Comparison of ENCODE assay signal across 8 mouse cellular contexts in the genomic region with DNA sequence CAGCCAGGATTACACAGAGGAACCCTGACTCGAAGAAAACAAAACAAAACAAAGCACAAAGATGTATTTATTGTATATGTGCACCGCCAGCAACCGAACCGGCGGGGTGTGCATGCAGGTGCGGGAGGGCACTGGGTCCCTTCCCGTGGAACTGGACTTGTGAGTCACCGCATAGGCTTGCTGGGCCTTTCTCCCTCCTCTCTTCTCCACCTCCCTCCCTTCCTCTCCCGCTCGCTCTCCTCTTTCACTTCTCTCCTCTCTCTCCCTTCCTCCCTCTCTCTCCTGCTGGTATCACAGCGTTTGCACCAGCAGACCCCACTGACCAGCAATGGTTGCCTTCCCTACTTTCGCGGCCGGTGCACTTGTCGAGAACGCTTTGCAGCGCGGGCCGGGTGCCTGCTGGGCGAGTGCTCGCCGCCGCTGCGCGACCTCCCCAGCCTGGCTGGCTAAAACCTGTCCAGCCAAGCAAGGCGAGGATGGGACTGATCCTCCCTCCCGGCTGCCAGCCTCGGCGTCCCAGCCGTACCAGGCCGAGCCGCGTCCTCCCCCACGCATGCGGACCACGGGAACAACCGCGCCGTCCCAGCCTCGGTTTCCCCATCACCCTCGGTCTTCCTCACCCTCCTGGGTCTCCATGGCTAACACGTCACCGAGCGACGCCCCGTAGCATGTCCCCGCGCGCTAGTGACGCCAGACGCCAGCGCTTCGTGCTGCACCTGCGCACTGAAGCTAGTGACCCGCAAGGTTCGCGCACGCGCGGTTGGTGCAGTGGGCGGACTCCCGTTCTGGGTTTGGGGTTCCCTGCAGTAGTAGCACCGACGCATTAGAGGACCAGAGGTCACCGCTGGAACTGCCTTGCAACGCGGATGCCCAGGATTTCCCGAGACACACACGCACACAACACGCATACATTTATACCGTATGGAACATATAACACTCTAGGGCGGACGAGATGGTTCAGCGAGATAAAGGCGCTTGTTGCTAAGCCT. TPM values are rescaled to one million over a fixed set of nuclear protein-coding genes. Genes with fewer than 3 reads are reported as not detected.
DNase-seq lines count a peak whose midpoint lies in the region; ATAC-seq and TF ChIP-seq lines count a peak whose summit lies in the region.

A gene (minus strand): TSS at position 725 of the 989 bp plus-strand sequence.

- H3K9ac ChIP-seq in lung, postnatal 0 days (replicated peaks; ENCODE audit: low read depth) = peak within 1 kb of the TSS; percentile 72

- H3K27ac ChIP-seq in hindbrain, embryonic 10.5 days = peak within 1 kb of the TSS; percentile 92
- peak within 1 kb of the TSS; percentile 86 for H3K27ac ChIP-seq in lung, postnatal 0 days (ENCODE audit: low read length)

- peak within 1 kb of the TSS; percentile 80 for H3K4me3 ChIP-seq in hindbrain, embryonic 10.5 days
- peak within 1 kb of the TSS; percentile 84 for H3K4me3 ChIP-seq in lung, postnatal 0 days (ENCODE audit: low read depth, low read length)

- no peak for TF ChIP-seq CTCF in lung, postnatal 0 days (IDR thresholded peaks at IDR 0.05)

- peaks cover 26% of the 10 kb centered on the region for H3K4me1 ChIP-seq in hindbrain, embryonic 10.5 days (replicated peaks)
- no peaks in the 10 kb centered on the region; the same call in 1 of the 2 replicates for H3K4me1 ChIP-seq in lung, postnatal 0 days (ENCODE audit: insufficient read depth, low read depth, low read length)

- DNase-seq in MN1 (ENCODE audit: low spot score) = peak; percentile 100
- DNase-seq in cerebellum, adult 9-10 months = peak; percentile 99
- DNase-seq in hindbrain, embryonic 10.5 days (ENCODE audit: low spot score) = peak; percentile 98
- DNase-seq in layer of hippocampus, adult 9-11 months = peak; percentile 98
- DNase-seq in lung, postnatal 0 days (ENCODE audit: low spot score) = peak; percentile 98
- DNase-seq in ovary, postnatal 14 days (ENCODE audit: low spot score) = peak; percentile 98
- DNase-seq in thymus, postnatal 14 days = peak; percentile 99

- peaks cover 33% of the 10 kb centered on the region for H3K36me3 ChIP-seq in hindbrain, embryonic 10.5 days
- 0 out of 2 replicates have a peak, but pooled peaks cover 4% of the 10 kb centered on the region for H3K36me3 ChIP-seq in lung, postnatal 0 days (ENCODE audit: insufficient read depth, low read length)

- H3K9me3 ChIP-seq in hindbrain, embryonic 10.5 days = no peaks in the 10 kb centered on the region
- H3K9me3 ChIP-seq in lung, postnatal 0 days (ENCODE audit: low read length) = no peaks in the 10 kb centered on the region

- no peak for TF ChIP-seq EP300 in lung, postnatal 0 days (IDR thresholded peaks at IDR 0.05)

- WGBS in hindbrain, embryonic 10.5 days = 2% methylated on average over 75 of the region's 75 CpGs
- 2% methylated on average over 74 of the region's 75 CpGs for WGBS in lung, postnatal 0 days

- peak; percentile 99 for ATAC-seq in frontal cortex, adult (ENCODE audit: low TSS enrichment)
- ATAC-seq in lung, postnatal 0 days = peak; percentile 95

- H3K4me2 ChIP-seq in lung, postnatal 0 days (replicated peaks; ENCODE audit: low read depth, low read length) = peak within 1 kb of the TSS; percentile 90

- H3K27me3 ChIP-seq in hindbrain, embryonic 10.5 days (ENCODE audit: insufficient read depth, poor library complexity, severe bottlenecking) = peaks cover 39% of the 10 kb centered on the region
- H3K27me3 ChIP-seq in lung, postnatal 0 days (replicated peaks; ENCODE audit: insufficient read depth, low read length) = no peaks in the 10 kb centered on the region

RNA-seq across cellular contexts. Expression of the gene that starts here (rescaled TPM):
- 60.5 and 68.2 TPM in 2 replicates for polyA plus RNA-seq in hindbrain, embryonic 10.5 days (2016; fragmentation: Nextera tagmentation; extraction: Ambion mirVana)
- polyA plus RNA-seq in lung, postnatal 0 days (2015; fragmentation: Nextera tagmentation; extraction: Ambion mirVana) = 36.1 and 37.7 TPM in 2 replicates

Comparison
In these comparisons a context has a peak if more than half of its experiments do, and no peak if none do; other contexts are left out.
1. Peak in every context shown above with its lines: DNase-seq, ATAC-seq, H3K4me3 ChIP-seq and H3K27ac ChIP-seq.